Mouse (Mus musculus): ENCODE results near the gene Tha1.

Tha1 gene

GRCm38 (mm10) chr11:117872861-117873608, at the start of gene Tha1:
TSS of gene Tha1 (minus strand) at chr11:117873481.
- peak; percentile 54 to 58 for DNase-seq

DNA sequence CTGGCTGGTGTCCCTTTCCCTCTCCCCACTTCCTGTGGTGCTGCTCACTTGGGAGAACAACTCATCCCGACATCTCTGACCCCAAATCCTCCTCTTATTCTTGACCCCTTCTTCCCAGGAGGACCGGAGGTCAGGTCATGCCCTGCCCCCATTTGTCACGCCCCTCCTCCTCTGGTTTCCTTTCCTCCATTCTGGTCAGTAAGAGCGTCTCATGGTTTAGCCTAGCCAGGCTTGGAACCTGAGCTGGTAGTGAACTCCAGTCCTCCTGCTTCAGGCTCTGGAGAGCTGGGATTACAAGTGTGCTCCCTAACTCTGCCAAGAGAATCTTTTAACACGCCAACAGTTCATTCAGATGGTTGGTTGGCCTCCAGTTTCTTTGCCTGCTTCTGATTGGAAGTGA, 45.9 kb upstream of the Tha1 start:
- no peak for DNase-seq

DNA sequence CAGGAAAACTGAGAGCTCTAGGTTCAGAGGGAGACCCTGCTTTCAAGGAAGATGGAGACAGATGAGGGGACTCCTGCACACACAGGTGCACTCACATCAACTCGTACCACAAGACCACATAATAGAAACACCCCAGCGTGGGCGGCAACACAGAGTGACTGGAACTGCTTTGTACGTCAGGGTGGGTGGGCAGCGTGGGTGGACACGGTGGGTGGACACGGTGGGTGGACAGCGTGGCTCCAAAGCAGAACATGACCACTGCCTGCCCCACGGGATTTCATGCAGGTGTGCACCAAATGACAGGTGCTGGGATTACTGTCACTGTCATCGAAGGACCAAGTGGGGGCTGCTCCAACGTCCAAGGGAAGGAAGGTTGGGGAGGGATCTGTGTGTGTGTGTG, 45.3 kb upstream of the Tha1 start:
- no peak for DNase-seq

- DNase-seq, result no peak
These were observed 42.6 kb upstream of the Tha1 start for GRCm38 (mm10) chr11:117915837-117916236.

- no peak for DNase-seq
These were observed 42.1 kb upstream of the Tha1 start for GRCm38 (mm10) chr11:117915341-117915740.

GRCm38 (mm10) chr11:117914531-117914930, 41.2 kb upstream of the Tha1 start:
- DNase-seq, result no peak

- peak; percentile 53 to 66 for DNase-seq
These were observed 39.5 kb upstream of the Tha1 start for GRCm38 (mm10) chr11:117912684-117913352.

DNA sequence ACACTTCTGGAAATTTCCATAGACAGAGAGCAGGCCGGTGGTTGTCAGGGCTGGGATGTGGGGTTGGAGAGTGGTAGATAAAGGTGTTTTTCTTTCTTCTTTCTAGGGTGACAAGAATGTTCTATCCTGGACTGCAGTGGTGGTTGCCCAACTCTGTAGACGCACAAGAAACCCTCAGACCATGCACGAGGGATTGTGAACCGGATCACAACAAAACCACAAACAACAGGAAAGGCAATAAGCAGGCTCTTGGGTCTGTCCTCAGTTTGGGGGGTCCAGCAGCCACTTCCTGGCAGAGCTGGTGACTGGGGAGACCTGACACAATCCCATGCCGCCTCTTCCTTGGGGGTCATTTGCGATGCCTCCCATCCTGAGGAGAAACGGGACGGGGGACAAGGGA, 36.1 kb upstream of the Tha1 start:
- DNase-seq, result no peak

GRCm38 (mm10) chr11:117904442-117904841, 31.2 kb upstream of the Tha1 start:
- no peak for DNase-seq

DNA sequence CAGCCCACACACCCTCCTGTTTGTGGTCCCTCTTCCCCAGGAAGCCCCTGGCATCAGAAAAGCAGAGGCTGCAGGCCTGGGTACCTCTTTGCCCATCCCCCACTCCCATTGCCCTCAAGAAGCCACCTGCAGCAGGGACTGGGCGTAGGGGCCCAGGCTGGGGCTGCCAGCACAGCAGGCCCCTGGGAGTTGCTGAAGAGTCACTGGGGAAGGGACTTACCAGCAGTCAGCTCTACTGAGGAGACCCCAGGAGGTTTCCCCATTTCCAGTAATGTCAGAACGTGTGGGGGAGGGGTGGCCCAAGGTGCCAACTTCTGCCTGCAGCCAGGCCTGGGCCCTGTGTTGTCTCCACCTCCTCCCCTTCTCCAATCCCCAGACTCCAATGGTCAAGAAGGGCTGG, 29.0 kb upstream of the Tha1 start:
- peak; percentile 76 to 85 for DNase-seq

- DNase-seq, result no peak
These were observed 23.3 kb upstream of the Tha1 start for GRCm38 (mm10) chr11:117896533-117896932.

GRCm38 (mm10) chr11:117894676-117895075, 21.4 kb upstream of the Tha1 start:
- no peak for DNase-seq

DNA sequence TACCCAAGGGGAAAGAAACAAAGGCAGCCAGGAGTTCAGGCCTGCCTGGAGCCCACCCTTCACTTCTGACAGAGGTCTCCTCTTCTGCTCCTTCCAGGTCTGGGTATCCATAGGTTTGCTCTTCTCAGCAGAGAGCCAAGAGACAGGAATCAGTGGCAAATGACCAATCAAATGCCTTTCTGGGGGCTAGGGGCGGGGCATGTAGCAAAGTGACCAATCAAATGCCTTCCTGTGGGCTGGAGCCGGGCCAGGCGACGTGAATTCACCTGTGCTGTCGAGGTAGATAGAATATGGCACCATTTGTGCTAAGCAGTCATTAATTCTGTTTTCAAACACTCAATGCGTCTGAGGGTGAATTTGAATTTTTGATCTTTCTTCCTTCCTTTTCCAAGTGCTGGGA, 18.9 kb upstream of the Tha1 start:
- DNase-seq, result peak in 1 of 2 experiments; percentile 74

GRCm38 (mm10) chr11:117891581-117892175, 18.4 kb upstream of the Tha1 start:
- peak in 1 of 2 experiments; percentile 61 for DNase-seq

DNA sequence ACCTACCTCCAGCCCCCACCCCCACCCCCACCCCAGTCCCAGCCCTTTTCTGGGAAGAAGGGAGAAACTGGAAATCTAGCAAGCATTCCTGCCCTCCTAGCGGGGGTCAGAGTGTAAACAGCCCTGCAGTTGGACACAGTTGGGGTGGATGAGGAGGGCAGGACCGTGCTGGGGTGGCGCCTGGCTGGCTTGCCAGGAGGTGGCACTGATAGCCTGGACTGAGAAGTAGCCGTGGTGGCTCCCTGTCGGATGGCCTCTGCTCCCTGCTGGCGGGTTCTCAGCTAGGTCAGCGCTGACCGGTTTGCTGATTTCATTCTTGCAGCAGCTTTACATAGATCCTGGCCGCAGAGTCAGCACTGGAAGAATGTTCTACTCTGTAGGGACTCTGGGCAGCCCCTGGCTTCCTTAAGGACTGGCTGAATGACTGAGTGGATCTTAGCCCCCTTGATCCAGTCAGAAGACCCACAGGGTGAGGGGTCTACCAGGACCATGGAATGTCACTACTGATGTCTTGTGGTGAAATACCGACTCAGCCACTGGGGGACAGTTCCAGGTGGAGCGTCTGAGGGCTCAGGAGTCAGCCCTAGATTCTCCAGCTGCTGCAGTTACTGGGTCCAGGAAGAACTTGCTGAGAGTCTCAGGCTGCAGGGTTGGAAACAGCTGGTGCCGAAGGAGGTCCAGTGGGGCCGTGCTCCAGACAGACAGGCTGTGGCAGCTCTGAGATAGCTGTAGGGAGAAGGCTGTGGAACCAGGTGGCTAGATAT, 17.4 kb upstream of the Tha1 start:
- peak in 1 of 2 experiments; percentile 23 for DNase-seq

GRCm38 (mm10) chr11:117889887-117890340, 16.6 kb upstream of the Tha1 start:
- no peak for DNase-seq

DNA sequence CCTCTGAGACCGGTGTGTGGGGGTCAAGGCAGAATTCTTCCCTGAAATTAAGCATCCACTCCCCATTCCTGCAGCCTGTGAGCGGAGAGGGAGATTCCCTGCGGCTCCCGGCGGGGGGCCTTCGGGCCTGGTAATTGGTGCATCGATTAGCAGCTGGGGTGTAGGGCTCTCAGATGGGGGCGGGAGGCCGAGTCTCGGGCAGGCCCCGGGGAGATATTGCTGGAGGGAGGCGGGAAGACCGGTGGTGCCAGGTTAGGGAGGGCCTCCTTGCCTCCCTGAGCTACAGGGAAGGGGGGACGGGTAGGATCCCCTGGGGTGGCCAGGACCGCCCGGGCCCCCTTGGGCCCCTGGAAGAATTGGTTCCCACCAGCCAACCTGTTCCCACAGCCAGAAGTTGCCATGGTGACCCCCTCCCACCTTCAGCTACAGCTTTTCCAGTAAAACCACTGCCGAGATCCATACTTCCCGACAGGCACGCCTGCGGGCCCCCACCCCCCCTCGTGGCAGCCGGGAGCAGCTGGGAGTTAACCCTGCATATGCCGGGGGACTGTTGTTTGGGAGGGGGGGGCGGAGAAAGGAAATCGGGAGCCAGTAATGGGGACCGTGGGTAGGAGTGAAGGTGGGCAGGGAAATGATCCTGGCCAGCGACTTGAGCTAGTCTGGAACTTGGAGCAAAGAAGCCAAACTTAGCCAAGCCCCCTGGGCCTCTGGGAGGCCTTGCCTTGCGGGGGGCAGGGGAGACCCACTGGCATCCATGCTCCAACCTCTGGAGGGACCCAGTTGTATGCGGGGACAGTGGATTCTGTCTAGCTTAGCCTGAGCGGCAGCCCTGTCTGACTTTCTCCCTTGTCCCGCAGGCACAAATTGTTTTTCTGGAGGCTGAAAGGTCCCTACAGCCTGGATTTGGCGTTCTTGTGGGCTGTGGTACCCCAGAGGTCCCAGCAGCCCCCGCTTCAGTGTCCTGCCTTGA, 15.9 kb upstream of the Tha1 start:
- DNase-seq, result no peak

DNA sequence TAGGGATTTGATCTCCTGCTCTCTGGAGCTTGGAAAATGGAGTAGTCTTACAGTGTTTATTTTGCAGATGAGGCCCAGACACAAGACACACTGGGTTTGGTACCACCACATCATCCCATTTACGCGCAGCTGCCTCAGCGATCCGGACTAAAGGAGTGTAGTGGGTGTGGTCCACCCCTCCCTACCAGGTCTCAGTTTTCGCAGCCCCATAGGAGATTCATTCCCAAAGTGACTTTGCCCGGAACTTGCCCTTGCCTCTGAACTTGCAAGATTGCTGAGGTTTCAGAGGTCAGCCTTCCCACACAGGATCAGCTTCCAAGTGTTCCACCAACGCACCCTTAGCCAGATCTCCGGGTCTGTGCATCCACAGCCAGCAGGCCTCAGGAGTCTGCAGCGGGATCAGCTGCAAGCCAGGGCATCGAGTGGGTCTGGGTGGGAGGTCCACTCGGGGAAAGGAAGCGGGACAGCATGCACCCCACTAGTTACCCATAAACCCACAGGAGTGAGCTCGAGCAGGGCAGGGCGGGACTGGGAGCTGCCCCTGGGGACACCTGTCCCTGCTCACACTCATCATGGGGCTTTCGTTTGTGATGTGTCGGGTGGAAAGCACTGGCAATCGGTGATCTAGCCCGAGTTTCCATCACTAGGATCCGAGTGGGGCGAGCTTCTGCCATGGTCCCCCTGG, 15.0 kb upstream of the Tha1 start:
- no peak for DNase-seq

DNA sequence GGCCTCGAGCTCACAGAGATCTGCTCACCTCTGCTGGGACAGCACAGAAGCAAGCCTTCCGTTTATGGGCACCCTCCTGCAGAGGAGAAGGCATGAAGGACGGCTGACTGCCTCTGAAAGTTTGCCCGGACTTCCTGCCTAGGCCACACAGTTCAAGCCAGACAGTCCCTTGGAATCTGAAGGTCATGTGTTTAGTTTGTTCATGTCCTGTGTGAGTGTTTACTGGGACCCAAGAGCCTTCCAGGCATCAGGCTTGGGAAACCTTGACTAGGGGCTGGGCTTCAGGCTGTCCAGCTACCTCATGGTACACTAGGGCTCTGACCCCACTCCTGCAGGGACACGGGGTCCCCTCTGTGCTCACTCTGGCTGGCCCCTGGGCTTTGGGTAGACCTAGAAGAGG, 12.7 kb upstream of the Tha1 start:
- no peak for DNase-seq

- no peak for DNase-seq
These were observed 8.9 kb upstream of the Tha1 start for GRCm38 (mm10) chr11:117882208-117882607.

- DNase-seq, result no peak
These were observed 8.5 kb upstream of the Tha1 start for GRCm38 (mm10) chr11:117881787-117882186.
